Mouse (Mus musculus) E14TG2a.4 (cell line): ENCODE measurements around the gene Scaf1.
A peak's percentile ranks its signal among the peaks of the same experiment; 100 is the strongest.

Source experiments
- H3K27me3 ChIP-seq: 2 replicates; pipeline ENCODE4 v1.6.1; 2014; ENCODE audit warnings: low read length, control low read depth; ENCODE audit not compliant: insufficient read depth
- H3K36me3 ChIP-seq: 2 replicates; pipeline ENCODE4 v1.6.1; 2014; ENCODE audit warnings: low read length, control low read depth; ENCODE audit not compliant: insufficient read depth
- H3K4me1 ChIP-seq: replicated peaks from 2 replicates; pipeline ENCODE4 v1.6.1; 2014; ENCODE audit warnings: low read depth, low read length, control low read depth
- H3K4me3 ChIP-seq: replicated peaks from 2 replicates; pipeline ENCODE4 v1.5.1; 2014; ENCODE audit warnings: mild to moderate bottlenecking, low read length
- H3K9me3 ChIP-seq: 2 replicates; pipeline ENCODE4 v1.6.1; 2014; ENCODE audit warnings: low read length, control low read depth
- CTCF ChIP-seq: conservative IDR thresholded peaks from 2 replicates; pipeline ENCODE4 v1.5.1; 2014; ENCODE audit warnings: low read length
- NANOG ChIP-seq: IDR thresholded peaks from 2 replicates; pipeline ENCODE4 v1.6.1; 2014; ENCODE audit warnings: borderline replicate concordance, low read length, mixed read lengths
- POU5F1 ChIP-seq: IDR thresholded peaks from 2 replicates; pipeline ENCODE4 v1.6.1; 2014; ENCODE audit warnings: low read length, borderline replicate concordance

The Scaf1 gene

DNA sequence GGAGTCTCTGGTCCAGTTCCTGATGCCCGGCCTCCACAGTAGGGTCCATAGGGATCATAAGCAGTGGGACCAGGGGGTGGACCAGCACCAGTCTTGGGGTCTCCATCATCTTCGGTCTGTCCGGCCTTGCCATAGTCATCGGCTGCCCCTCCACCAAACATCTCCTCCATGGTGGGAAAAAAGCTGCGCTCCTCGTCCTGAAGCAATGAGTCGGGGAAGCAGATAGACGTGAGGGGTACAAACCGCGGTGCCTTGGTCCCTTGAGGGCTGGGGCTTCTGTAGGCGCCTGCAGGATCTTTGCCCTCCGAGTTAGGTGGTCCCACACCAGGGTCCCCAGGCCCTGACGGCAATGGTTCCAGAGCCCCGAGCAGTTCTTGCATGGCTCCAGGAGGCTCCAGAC, 31.3 kb upstream of the Scaf1 start:
- no peaks in the 10 kb centered on the region for H3K9me3 ChIP-seq
- peaks cover 75% of the 10 kb centered on the region for H3K36me3 ChIP-seq
- H3K27me3 ChIP-seq, result no peaks in the 10 kb centered on the region
- TF ChIP-seq NANOG (no peak), POU5F1 (no peak), CTCF (no peak)
- H3K4me3 ChIP-seq, result peak overlapping the region; percentile 67
- peaks cover 79% of the 10 kb centered on the region for H3K4me1 ChIP-seq

DNA sequence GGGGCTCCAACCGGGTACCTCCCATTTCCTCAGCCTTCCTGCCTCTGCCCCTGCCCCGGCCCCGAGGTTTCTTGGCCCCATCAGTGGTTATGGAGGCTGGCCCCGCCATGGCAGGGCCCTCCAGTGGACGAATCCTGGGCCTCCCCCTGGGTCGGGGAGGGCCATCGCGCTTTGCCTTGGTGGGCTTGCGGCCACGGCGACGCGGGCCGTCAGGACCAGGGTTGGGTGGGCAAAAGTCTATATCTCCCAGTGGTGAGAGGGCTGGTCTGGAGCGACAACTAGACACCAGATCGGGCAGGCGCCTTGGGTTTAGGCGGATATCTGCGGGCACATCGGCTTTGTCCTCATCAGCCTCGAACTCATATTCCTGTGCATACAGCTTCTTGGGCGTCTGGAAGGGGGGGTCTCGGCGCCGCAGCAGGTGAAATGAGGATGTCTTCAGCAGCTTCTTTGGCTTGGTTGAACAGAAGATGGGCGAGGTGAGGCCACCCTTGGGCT, 30.7 kb upstream of the Scaf1 start:
- H3K4me3 ChIP-seq, result peak overlapping the region; percentile 67
- TF ChIP-seq NANOG (no peak), CTCF (no peak), POU5F1 (no peak)
- H3K36me3 ChIP-seq, result peaks cover 81% of the 10 kb centered on the region
- no peaks in the 10 kb centered on the region for H3K27me3 ChIP-seq
- H3K4me1 ChIP-seq, result peaks cover 76% of the 10 kb centered on the region
- no peaks in the 10 kb centered on the region for H3K9me3 ChIP-seq

DNA sequence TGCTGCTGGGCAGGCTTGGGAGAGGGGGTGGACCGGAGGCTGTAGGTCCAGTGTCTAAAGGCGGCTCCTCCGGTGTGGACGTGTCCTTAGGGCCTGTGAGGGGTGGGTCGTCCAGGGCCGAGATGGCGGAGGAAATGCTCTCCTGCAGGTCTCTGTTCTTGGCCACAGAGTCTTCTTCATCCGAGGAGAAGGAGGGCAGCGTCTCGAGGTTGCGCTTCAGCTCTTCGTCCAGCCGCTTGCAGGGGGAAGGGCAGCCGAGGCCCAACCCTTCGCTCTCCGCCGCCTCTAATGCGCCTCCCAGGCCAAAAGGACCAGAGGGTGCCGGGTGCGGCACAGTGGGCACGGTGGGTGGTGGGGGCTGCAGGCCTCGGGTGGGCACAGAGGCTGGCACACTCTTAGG, 29.6 kb upstream of the Scaf1 start:
- no peaks in the 10 kb centered on the region for H3K9me3 ChIP-seq

GRCm38 (mm10) chr7:45043307-45043706, 27.1 kb upstream of the Scaf1 start:
- TF ChIP-seq POU5F1 (no peak), CTCF (no peak), NANOG (no peak)
- Histone ChIP-seq H3K9me3 (no peaks in the 10 kb centered on the region), H3K27me3 (no peaks in the 10 kb centered on the region), H3K36me3 (peaks cover 93% of the 10 kb centered on the region), H3K4me3 (peak overlapping the region; percentile 49; the same call in 1 of the 2 replicates), H3K4me1 (peaks cover 49% of the 10 kb centered on the region)

More for the DNA sequence above, 29.6 kb upstream of the Scaf1 start:
- no peak for TF ChIP-seq NANOG
- no peak for TF ChIP-seq POU5F1
- no peak for TF ChIP-seq CTCF
- H3K27me3 ChIP-seq, result no peaks in the 10 kb centered on the region
- H3K4me1 ChIP-seq, result peaks cover 69% of the 10 kb centered on the region
- H3K36me3 ChIP-seq, result peaks cover 92% of the 10 kb centered on the region
- peak overlapping the region; percentile 41; the same call in 1 of the 2 replicates for H3K4me3 ChIP-seq

- no peaks in the 10 kb centered on the region for H3K27me3 ChIP-seq
- H3K4me1 ChIP-seq, result peaks cover 42% of the 10 kb centered on the region
- TF ChIP-seq NANOG (no peak), POU5F1 (no peak), CTCF (no peak)
- H3K4me3 ChIP-seq, result no peak overlapping the region
- H3K9me3 ChIP-seq, result no peaks in the 10 kb centered on the region
- peaks cover 93% of the 10 kb centered on the region for H3K36me3 ChIP-seq
These were observed 24.7 kb upstream of the Scaf1 start for GRCm38 (mm10) chr7:45040851-45041250.

- Histone ChIP-seq H3K4me1 (peaks cover 35% of the 10 kb centered on the region), H3K36me3 (peaks cover 99% of the 10 kb centered on the region), H3K4me3 (no peak overlapping the region), H3K27me3 (no peaks in the 10 kb centered on the region), H3K9me3 (no peaks in the 10 kb centered on the region)
- TF ChIP-seq NANOG, result no peak
- no peak for TF ChIP-seq POU5F1
- no peak for TF ChIP-seq CTCF
These were observed 22.2 kb upstream of the Scaf1 start for GRCm38 (mm10) chr7:45038411-45038810.

- H3K9me3 ChIP-seq, result no peaks in the 10 kb centered on the region
- peaks cover 29% of the 10 kb centered on the region for H3K4me1 ChIP-seq
- no peak overlapping the region for H3K4me3 ChIP-seq
- H3K27me3 ChIP-seq, result no peaks in the 10 kb centered on the region
- TF ChIP-seq NANOG, result no peak
- no peak for TF ChIP-seq POU5F1
- peak; percentile 99 for TF ChIP-seq CTCF
- peaks cover 99% of the 10 kb centered on the region for H3K36me3 ChIP-seq
These were observed 21.7 kb upstream of the Scaf1 start for GRCm38 (mm10) chr7:45037720-45038361.

GRCm38 (mm10) chr7:45036702-45037101, 20.5 kb upstream of the Scaf1 start:
- TF ChIP-seq POU5F1 (no peak), CTCF (no peak), NANOG (no peak)
- H3K27me3 ChIP-seq, result no peaks in the 10 kb centered on the region
- peaks cover 99% of the 10 kb centered on the region for H3K36me3 ChIP-seq
- peaks cover 28% of the 10 kb centered on the region for H3K4me1 ChIP-seq
- H3K9me3 ChIP-seq, result no peaks in the 10 kb centered on the region
- no peak overlapping the region for H3K4me3 ChIP-seq
